Mouse (Mus musculus): ENCODE measurements around the gene Hist1h2bb. TPM values are rescaled to one million over a fixed set of nuclear protein-coding genes. Genes with fewer than 3 reads are reported as not detected.
"Not testable (repeated sequence)": the region's sequence is repeated elsewhere in the genome, so short reads cannot be mapped to it uniquely, and the experiment has no call there.

The Hist1h2bb gene
- total and polyA plus RNA-seq, 3 experiments: 3.2 to 2,278 TPM; not detected in 1

GRCm38 (mm10) chr13:23717176-23717575, 29.4 kb upstream of the Hist1h2bb start:
- Histone ChIP-seq H3K9me3 (replicated peaks; ENCODE audit: insufficient read depth, low read length) (no peaks in the 10 kb centered on the region), H3K9ac (ENCODE audit: control insufficient read depth, low read depth, low read length, poor library complexity, severe bottlenecking) (no peak overlapping the region), H3K4me3 (ENCODE audit: control insufficient read depth in 1 of 2, insufficient read depth in 1 of 2, low read depth in 2 of 2, low read length in 2 of 2) (no peak overlapping the region), H3K27me3 (ENCODE audit: control insufficient read depth in 1 of 2, insufficient read depth in 2 of 2, low read length in 2 of 2) (no peaks in the 10 kb centered on the region), H3K36me3 (ENCODE audit: control insufficient read depth in 1 of 2, insufficient read depth in 2 of 2, low read length in 2 of 2) (peaks cover 0 to 26% of the 10 kb centered on the region in 2 experiments; a peak in 2 of 4 replicates), H3K27ac (ENCODE audit: control insufficient read depth, low read depth, low read length) (no peak overlapping the region), H3K4me1 (ENCODE audit: control insufficient read depth in 1 of 2, insufficient read depth in 2 of 2, low read length in 2 of 2) (peaks cover 10 to 21% of the 10 kb centered on the region in 2 experiments), H3K79me2 (ENCODE audit: control insufficient read depth, insufficient read depth, low read length, poor library complexity) (no peaks in the 10 kb centered on the region)
- TF ChIP-seq USF1 (IDR thresholded peaks at IDR 0.05; ENCODE audit: low read depth, low read length) (no peak), ZC3H11A (IDR thresholded peaks at IDR 0.05; ENCODE audit: low read depth, low read length) (no peak), UBTF (IDR thresholded peaks at IDR 0.05; ENCODE audit: borderline replicate concordance, insufficient read depth, low read depth, low read length) (no peak), ZNF384 (IDR thresholded peaks at IDR 0.05; ENCODE audit: low read depth, low read length) (no peak), MAX (IDR thresholded peaks at IDR 0.05; ENCODE audit: low read length) (no peak)
- no peak for DNase-seq (ENCODE audit: low read depth, low spot score)

DNA sequence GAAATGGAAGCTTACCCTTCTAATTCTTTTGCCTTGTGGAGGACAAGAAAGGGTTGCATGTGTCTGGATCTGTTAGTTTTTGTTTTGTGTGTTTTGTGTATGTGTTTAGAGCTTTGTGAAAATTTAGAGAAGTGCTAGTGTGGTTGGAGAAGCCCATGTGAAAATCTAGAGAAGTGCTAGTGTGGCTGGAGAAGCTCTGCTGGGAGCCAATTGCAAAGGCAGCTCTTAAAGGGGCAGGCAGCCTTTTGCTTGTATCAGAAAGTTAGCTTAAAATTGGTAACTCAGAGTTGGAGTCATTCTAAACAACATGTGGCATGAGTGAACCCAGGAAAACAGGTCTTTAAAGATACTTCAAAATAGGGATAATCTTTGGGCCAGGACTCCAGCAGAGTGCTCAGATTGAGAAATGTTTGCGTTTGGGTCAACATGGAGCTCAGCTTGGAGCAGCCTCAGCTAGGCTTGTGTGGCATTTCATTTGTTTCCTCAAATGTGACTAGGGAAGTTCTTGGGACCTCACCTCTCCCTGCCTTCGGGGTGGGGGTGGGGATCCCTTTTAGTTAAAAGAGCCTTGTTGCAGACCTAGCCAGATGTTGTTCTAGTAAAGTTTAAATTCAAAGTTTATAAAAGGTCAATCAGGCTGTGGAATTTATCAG, 28.8 kb upstream of the Hist1h2bb start:
- Histone ChIP-seq H3K4me1 (ENCODE audit: control insufficient read depth in 1 of 2, insufficient read depth in 2 of 2, low read length in 2 of 2) (peaks cover 10 to 18% of the 10 kb centered on the region in 2 experiments), H3K36me3 (ENCODE audit: control insufficient read depth in 1 of 2, insufficient read depth in 2 of 2, low read length in 2 of 2) (peaks cover 0 to 22% of the 10 kb centered on the region in 2 experiments; a peak in 2 of 4 replicates)
- not testable (repeated sequence) for H3K79me2 ChIP-seq (ENCODE audit: control insufficient read depth, insufficient read depth, low read length, poor library complexity); H3K27me3 ChIP-seq (ENCODE audit: control insufficient read depth in 1 of 2, insufficient read depth in 2 of 2, low read length in 2 of 2); H3K9ac ChIP-seq (ENCODE audit: control insufficient read depth, low read depth, low read length, poor library complexity, severe bottlenecking); H3K9me3 ChIP-seq (replicated peaks; ENCODE audit: insufficient read depth, low read length); H3K4me3 ChIP-seq (ENCODE audit: control insufficient read depth in 1 of 2, insufficient read depth in 1 of 2, low read depth in 2 of 2, low read length in 2 of 2); H3K27ac ChIP-seq (ENCODE audit: control insufficient read depth, low read depth, low read length)
- 0 out of 2 replicates have a peak, but pooled peaks have one; percentile 11 for TF ChIP-seq TBP (IDR thresholded peaks at IDR 0.05; ENCODE audit: low read depth, low read length)
- peak; percentile 52 for DNase-seq (ENCODE audit: low read depth, low spot score)

DNA sequence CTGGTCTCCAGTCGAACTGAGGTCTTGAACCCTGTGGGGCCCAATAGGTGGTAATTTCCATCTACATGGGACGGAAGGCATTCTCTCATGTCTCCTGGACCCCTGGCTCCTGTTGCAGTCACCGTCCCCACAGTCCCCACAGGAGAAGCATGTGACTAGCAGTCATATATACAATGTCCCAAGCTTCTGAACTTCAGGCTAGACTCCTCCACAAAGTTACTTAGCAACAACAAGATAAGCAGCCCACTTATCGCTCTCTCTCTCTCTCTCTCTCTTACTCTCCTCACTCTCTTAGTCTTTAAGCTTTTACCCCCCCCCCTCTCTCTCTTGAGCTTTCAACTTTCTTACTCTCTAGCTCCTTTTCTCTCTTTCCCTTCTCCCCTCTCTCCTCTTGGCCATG, 22.3 kb upstream of the Hist1h2bb start:
- Histone ChIP-seq H3K36me3 (ENCODE audit: control insufficient read depth in 1 of 2, insufficient read depth in 2 of 2, low read length in 2 of 2) (peaks cover 0 to 15% of the 10 kb centered on the region in 2 experiments; a peak in 2 of 4 replicates), H3K27ac (ENCODE audit: control insufficient read depth, low read depth, low read length) (peak overlapping the region; percentile 70), H3K9ac (ENCODE audit: control insufficient read depth, low read depth, low read length, poor library complexity, severe bottlenecking) (peak overlapping the region; percentile 50), H3K4me3 (ENCODE audit: control insufficient read depth in 1 of 2, insufficient read depth in 1 of 2, low read depth in 2 of 2, low read length in 2 of 2) (peak overlapping the region; percentile 40 to 43), H3K27me3 (ENCODE audit: control insufficient read depth in 1 of 2, insufficient read depth in 2 of 2, low read length in 2 of 2) (no peaks in the 10 kb centered on the region), H3K4me1 (ENCODE audit: control insufficient read depth in 1 of 2, insufficient read depth in 2 of 2, low read length in 2 of 2) (peaks cover 7 to 23% of the 10 kb centered on the region in 2 experiments), H3K79me2 (ENCODE audit: control insufficient read depth, insufficient read depth, low read length, poor library complexity) (no peaks in the 10 kb centered on the region), H3K9me3 (replicated peaks; ENCODE audit: insufficient read depth, low read length) (no peaks in the 10 kb centered on the region)
- DNase-seq (ENCODE audit: low read depth, low spot score): peak; percentile 76
- no peak for TF ChIP-seq KAT2A (conservative IDR thresholded peaks at IDR 0.05; ENCODE audit: low read depth, low read length)
- TF ChIP-seq POLR2AphosphoS5 (IDR thresholded peaks at IDR 0.05; ENCODE audit: borderline replicate concordance, low read depth, low read length): no peak
- peak; percentile 35; the same call in 1 of the 2 replicates for TF ChIP-seq HCFC1 (IDR thresholded peaks at IDR 0.05; ENCODE audit: low read depth, low read length)
- TF ChIP-seq ZKSCAN1 (IDR thresholded peaks at IDR 0.05; ENCODE audit: low read depth, low read length): no peak
- no peak for TF ChIP-seq TBP (IDR thresholded peaks at IDR 0.05; ENCODE audit: low read depth, low read length)
- TF ChIP-seq MEF2A (IDR thresholded peaks at IDR 0.05; ENCODE audit: extremely low read depth, insufficient replicate concordance, low read depth, low read length, poor library complexity, severe bottlenecking): no peak
- no peak for TF ChIP-seq TAL1 (IDR thresholded peaks at IDR 0.05; ENCODE audit: low read length)
- TF ChIP-seq RAD21 (IDR thresholded peaks at IDR 0.05; ENCODE audit: low read depth, low read length): no peak
- TF ChIP-seq E2F4 (IDR thresholded peaks at IDR 0.05; ENCODE audit: borderline replicate concordance, low read depth, low read length): no peak
- no peak for TF ChIP-seq NRF1 (IDR thresholded peaks at IDR 0.05; ENCODE audit: insufficient read depth, low read depth, low read length, poor library complexity, severe bottlenecking)
- peak; percentile 70 for TF ChIP-seq MAX (IDR thresholded peaks at IDR 0.05; ENCODE audit: low read length)
- TF ChIP-seq ELF1 (IDR thresholded peaks at IDR 0.05; ENCODE audit: low read depth, low read length): no peak
- TF ChIP-seq UBTF (IDR thresholded peaks at IDR 0.05; ENCODE audit: borderline replicate concordance, insufficient read depth, low read depth, low read length): no peak
- TF ChIP-seq CHD2 (IDR thresholded peaks at IDR 0.05; ENCODE audit: low read length): no peak
- TF ChIP-seq CTCF (IDR thresholded peaks at IDR 0.05 in 2 of 3, conservative IDR thresholded peaks at IDR 0.05 in 1 of 3; ENCODE audit: control insufficient read depth in 1 of 3, insufficient read depth in 1 of 3, low read depth in 2 of 3, low read length in 3 of 3, poor library complexity in 1 of 3, severe bottlenecking in 1 of 3): no peak
- no peak for TF ChIP-seq MAFK (IDR thresholded peaks at IDR 0.05; ENCODE audit: borderline replicate concordance, low read depth, low read length)
- no peak for TF ChIP-seq ZNF384 (IDR thresholded peaks at IDR 0.05; ENCODE audit: low read depth, low read length)
- TF ChIP-seq POLR2A (IDR thresholded peaks at IDR 0.05; ENCODE audit: control insufficient read depth in 1 of 2, insufficient read depth in 1 of 2, low read depth in 1 of 2, low read length in 2 of 2, poor library complexity in 1 of 2): no peak
- peak; percentile 69 to 84 for TF ChIP-seq EP300 (IDR thresholded peaks at IDR 0.05; ENCODE audit: low read depth in 1 of 2, low read length in 2 of 2)
- TF ChIP-seq ZC3H11A (IDR thresholded peaks at IDR 0.05; ENCODE audit: low read depth, low read length): no peak
- TF ChIP-seq TCF12 (IDR thresholded peaks at IDR 0.05; ENCODE audit: low read depth, low read length): 0 out of 2 replicates have a peak, but pooled peaks have one; percentile 31
- no peak for TF ChIP-seq NELFE (IDR thresholded peaks at IDR 0.05; ENCODE audit: low read depth, low read length)

Measured in MEL (cell line).